Mouse (Mus musculus) left cerebral cortex, postnatal 36 days (tissue): Measurements from ENCODE around the gene Wdr5b. TPM values are rescaled to one million over a fixed set of nuclear protein-coding genes. Genes with fewer than 3 reads are reported as not detected.

Experiments used
- DNase-seq, 2 experiments: peaks; one replicate each; pipeline ENCODE4 v3.0.0; 2021 to 2022; ENCODE audit warnings: low spot score in 2 of 2, mixed read lengths in 1 of 2
- intact Hi-C: fragments of 180-260 bp; cut with DNase I; formaldehyde crosslinking; loops from one replicate; pipeline ENCODE4 v1.15.1; 2025
- total RNA-seq, 2 experiments: library from RNA; stranded (reverse); gene quantifications; 2 replicates each; pipeline ENCODE4 v1.2.3; 2021

Wdr5b gene
- total RNA-seq, 2 experiments from 2014 or later: 3.8 to 4.8 TPM

DNA sequence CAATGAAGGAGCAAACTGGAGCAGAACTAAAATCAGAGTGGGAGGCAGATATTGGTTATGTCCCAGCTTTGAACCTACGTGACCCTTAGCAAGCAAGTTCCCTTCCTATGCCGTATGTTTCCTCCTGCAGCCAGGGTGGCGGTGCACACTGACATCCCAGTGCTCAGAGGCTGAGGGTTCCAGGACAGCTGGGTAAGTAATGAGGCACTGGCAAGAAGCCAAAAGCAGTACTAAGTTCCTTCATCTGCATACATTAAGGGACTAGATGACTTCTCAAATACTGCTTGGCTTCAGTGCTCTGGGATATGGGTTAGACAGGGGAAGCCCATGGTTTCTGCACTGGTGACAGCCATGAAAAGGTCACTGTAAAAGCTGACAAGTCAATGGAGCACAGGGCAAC lies 27.4 kb downstream of the Wdr5b start:
- intact Hi-C loops: no loop called here
- no peak for DNase-seq

DNA sequence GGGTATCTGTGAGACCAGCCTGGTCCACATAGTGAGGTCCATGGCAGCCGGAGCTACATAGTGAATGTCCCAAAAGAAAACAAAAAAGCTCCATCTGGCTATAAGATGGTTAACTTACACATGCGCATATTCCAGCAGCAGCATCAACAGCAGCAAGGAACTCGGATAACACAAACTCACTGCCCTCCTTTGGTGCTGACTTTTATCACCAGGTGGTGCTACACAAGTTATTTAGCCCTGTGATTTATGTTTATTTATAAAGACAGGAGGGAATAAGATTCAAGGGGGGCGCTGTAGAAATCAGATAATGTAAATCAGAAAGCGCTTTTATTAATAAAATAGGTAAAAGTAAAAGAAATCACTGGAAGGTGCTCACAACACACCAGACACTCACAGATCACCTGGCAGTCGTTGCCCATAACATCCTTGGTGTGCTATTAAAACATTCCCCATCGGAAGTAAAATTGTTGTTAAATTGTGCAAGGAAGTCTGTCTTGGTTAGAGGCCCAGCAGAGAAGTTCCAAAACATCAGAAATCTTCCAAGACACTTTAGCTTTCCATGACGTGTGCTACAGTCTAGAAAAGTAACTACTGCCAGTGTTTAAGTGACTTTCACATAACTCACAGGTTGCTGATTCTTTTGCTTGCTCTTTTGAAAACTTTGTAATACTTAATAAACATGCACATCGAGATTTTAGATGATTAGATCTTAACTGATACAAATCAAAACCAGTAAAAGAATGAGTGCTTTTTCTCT lies 29.0 kb downstream of the Wdr5b start:
- intact Hi-C loops: loop anchor here (2.0 to 10.0 kb wide), 4 partner anchors 29 to 945 kb away; partner anchors contain the start of genes Iqcb1, Polq and Wdr5b
- no peak for DNase-seq

DNA sequence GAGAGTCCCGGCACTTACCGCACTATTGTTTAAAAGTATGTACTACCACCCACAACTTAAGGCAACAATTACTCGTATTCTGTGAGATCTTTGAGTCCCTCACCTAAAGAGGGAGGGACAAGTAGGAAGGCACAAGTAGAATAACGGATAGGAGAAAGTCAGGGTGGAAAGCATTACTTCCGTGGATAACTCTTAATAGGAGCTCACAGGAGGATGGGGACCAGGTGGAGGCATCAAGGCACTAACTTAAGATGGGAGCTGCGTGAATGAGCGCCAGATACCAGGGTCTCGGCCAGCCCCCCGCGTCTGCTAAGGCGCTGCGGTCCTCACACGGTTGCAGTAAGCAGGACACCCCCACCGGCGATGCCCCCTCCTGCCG lies 30.1 kb downstream of the Wdr5b start:
- intact Hi-C loops: loop anchor here (2.0 to 10.0 kb wide), 4 partner anchors 30 to 944 kb away; partner anchors contain the start of genes Iqcb1, Polq and Wdr5b
- DNase-seq: no peak

DNA sequence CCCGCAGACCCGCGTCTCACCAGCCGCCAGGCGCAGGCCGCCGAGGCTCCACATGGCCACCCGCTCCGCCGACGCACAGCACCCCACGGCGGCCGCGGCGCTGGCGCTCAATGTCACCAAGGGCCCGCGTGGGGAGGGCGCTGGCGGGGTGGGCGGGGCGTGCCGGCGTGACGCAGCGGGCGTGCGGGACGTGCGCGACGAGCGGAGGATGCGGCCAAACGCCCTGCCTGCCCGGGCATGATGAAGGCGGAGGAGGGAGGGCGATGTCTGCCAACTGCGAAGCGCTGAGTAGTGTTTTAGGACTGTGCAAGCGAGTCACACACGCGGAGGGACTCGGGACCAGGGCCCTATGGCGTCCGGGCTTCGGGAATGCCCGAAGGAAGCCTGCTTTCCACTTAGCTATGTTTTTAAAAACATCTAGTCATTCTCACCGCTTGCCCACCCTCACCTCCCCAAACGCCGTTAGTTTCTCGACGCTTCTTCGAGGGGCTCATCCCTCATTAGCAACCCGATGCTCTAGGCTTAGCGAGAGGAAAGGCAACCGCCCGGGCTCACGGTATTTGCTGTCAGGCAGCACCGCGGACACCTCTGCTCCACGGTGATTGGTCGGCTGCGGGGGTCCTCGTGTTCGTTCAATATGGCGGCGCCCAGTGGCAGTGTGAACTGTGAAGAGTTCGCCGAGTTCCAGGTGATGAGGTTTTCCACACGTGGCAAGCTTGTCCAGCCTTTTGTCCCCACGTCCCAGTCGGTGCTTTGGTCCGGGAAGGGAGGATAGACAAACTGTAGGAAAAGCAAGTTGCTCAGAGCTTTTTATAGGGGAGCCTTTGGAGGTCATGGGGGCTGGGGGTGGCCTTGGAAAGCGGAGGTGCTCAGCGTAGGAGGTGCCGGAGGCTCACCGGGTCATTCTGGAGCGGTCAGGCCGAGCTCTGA lies 30.7 kb downstream of the Wdr5b start, which contains the start of the genes Fam162a and Ccdc58:
TSS of gene Fam162a (minus strand) at position 145 of the 930 bp plus-strand sequence.
TSS of gene Ccdc58 (plus strand) at position 236 of the 930 bp plus-strand sequence.
- DNase-seq: peak; percentile 91 to 95
- intact Hi-C loops: loop anchor here (2.0 to 10.0 kb wide), 4 partner anchors 31 to 943 kb away; partner anchors contain the start of genes Iqcb1, Polq and Wdr5b

DNA sequence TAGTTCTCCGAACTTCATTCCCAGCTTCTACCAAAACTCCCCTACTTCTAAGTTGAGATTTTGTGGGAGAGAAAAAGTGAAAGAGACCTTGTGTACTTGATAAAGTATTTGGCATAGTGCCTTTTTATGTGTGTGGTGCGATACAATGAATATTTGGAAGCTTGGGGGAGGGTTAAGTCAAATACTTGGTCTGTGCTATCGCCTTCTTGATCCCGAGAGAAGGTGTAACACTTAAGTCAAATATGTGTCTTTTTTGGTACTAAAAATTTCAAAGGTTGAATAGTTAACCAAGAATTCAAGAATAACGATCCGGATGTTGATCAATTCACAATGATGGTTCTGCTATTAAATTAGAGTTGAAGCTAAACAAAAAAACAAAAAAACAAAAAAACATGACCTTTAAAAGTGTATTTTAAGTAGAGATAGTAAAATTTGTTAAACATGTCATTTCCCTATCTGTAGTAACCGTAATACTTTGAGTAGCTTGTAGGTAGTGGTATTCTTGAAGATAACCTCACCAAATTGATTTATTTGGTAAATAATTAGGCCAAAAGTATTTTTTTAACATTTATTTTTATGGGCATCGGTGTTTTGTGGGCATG lies 31.5 kb downstream of the Wdr5b start:
- DNase-seq: no peak
- intact Hi-C loops: loop anchor here (5.0 to 10.0 kb wide), 3 partner anchors 90 to 942 kb away; partner anchors contain the start of genes Iqcb1 and Polq

DNA sequence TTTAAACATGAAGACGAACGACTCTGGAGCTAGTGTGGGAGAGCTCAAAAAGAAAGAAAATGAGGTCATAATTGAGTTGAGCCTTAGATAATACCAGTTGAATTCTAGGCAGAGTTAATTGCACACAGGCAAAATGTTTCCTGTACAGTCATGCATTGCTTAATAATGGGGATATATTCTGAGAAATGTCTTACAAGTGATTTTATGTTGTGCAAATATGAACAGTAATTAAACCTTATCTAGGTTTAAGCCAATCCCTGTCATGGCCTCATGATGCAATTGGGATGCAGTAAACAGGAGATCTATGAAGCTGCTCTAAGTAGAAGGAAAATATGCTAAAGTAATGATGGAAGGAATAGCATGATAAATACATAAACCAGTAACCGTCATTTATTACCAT lies 33.8 kb downstream of the Wdr5b start:
- intact Hi-C loops: loop anchor here (5.0 to 10.0 kb wide), 3 partner anchors 92 to 940 kb away; partner anchors contain the start of genes Iqcb1 and Polq
- no peak for DNase-seq

DNA sequence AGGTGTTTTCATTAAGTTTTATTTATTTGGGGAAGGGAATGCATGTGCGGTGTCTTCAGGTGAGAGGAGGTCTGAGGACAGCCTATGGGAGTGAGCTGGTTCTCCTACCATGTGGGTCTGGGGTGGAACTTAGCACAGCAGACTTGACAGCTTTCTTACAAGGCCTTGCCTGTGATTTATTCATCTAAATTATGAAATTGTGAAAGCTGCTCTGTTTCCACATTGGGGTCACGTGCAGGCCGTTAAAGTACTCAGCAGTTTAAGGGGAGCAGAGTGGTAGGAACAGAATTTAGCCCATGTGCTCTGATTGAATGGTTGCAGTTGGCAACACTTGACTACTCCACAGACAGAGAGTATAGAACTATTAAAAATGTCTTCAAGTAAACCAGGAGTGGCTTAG lies 38.9 kb downstream of the Wdr5b start:
- intact Hi-C loops: loop anchor here (10.0 kb wide), 2 partner anchors 745 to 935 kb away; partner anchors contain the start of genes Iqcb1 and Polq
- no peak for DNase-seq

DNA sequence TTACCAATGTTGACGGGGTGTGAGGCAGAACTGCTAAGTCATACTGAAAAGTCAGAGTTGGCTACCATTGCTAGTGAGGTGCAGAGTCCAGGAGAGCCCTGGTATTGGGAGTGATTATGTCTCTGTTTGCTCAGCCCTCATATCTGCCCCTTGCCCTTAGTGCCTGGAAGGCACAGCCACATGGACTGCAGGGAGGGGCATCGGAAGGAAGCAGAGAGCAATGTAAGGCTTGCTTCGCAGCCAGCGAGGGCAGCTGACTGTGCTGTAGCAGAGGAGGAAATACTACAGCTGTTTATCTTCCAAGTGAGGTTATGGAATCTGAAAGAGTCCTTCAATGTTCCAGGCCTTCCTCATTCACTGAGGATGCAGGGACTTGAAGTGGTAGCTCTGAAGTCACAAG lies 46.9 kb downstream of the Wdr5b start:
- intact Hi-C loops: no loop called here
- DNase-seq: no peak

DNA sequence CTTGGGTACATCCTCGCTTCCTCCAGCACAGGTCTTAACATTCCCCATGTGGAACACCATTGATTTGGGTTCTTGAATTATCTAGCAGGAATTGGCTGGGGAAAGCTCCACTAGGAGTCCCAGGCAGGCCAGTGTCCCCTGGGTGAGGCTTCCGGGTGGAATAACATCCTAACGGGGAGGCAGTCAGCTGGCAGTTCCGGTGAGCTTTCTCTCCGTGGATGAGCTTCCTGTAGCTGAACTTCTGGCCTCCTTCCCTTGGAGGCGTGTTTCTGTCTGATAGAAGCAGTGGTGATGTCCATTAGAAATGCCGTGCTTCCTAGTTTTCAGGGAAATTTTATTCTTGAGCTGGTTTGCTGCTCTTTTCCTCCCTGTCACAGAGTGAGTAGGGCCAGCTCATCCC lies 48.1 kb downstream of the Wdr5b start:
- intact Hi-C loops: no loop called here
- no peak for DNase-seq

DNA sequence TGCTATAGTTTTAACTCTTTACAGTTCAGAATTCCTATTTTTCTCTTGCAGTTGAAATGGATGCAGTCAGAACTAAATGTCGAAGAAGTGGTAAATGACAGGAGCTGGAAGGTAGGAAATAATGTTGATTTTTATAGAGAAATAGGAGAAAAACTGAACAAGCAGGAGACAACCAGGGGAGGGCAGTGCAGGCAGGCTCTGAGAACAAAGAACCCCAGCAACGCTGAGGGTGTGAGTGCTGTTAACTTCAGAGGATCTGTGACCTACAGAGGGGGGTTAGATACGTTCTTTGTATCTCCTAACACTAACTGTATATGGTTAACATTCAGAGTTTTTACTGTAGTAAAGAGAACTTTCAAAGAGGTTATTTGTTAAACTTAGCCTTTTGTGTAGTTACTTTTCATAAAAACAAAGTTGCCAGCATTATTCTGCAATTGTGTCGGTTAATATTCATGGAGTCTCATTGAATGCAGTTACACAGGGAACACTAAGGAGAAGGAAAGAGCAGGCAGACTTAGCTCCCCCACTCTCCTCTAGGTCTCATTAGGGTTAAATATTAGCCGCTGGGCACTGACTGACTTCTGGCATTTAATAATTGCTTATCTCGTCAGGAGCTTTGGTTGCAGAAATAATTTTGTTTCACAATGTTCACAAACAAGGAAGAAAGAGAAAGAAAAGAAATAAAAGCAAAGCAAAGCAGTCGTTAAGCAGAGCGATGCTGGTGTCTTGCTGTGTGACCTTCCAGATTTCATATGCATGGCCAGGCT lies 49.0 kb downstream of the Wdr5b start:
- intact Hi-C loops: no loop called here
- DNase-seq: no peak

DNA sequence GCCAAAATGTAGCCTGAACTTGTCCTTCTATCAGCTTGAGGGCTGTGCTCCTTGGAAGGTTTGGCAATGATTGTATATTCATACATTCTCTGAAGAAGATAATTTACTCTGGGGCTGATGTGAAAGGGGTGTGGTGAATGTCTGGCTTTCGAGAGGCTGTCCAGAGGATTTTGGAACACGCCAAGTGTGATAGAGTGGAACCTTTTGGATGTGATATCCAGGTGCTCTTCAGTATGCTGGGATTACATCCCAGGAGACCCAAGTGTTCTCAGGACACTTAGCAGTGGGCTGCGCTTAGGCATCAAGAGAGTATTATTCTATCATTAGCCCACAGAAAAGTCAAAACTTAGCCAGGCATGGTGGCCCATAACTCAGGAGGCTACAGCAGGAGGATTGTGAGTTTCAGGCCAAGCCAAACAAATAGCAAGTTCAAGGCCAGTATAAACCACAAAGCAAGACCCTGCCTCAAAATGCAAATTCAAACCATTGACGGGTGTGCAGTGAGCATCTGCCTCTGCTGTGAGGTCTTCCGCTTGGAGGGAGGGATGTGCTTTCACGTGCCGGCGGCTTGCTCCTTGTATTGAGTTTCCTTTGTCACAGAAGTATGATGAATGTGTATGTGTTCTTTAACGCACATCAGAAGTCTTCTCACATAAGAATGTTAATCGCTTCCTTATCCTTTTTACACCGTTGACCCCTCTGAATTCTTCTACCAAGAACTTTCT lies 50.0 kb downstream of the Wdr5b start:
- no peak for DNase-seq
- intact Hi-C loops: no loop called here

Other genes with a start within 250 kb of the Wdr5b start
- 1 to 10 TPM; 1.0 to 1.4 TPM for gene Parp14, start 169.6 kb upstream of the Wdr5b start, total RNA-seq
- gene Parp9, start 102.7 kb upstream of the Wdr5b start, total RNA-seq: 1 to 10 TPM; 1.8 to 2.9 TPM
- 1 to 10 TPM; 3.9 to 4.2 TPM for gene Dtx3l, start 102.0 kb upstream of the Wdr5b start, total RNA-seq
- gene Kpna1, start 62.4 kb upstream of the Wdr5b start, total RNA-seq: 100 to 1,000 TPM; 135 to 137 TPM
- 10 to 100 TPM; 64.6 to 65.8 TPM for gene Fam162a, start 30.4 kb downstream of the Wdr5b start, total RNA-seq
- 10 to 100 TPM; 19.4 to 19.8 TPM for gene Ccdc58, start 30.5 kb downstream of the Wdr5b start, total RNA-seq
- gene Csta1, start 90.1 kb downstream of the Wdr5b start, total RNA-seq: not detected
- gene Stfa2l1, start 115.6 kb downstream of the Wdr5b start, total RNA-seq: not detected
- not detected for gene Gm5483, start 143.0 kb downstream of the Wdr5b start, total RNA-seq
- gene Gm5416, start 169.2 kb downstream of the Wdr5b start, total RNA-seq: not detected
- not detected for gene 2010005H15Rik, start 180.3 kb downstream of the Wdr5b start, total RNA-seq
- not detected for gene Stfa1, start 235.8 kb downstream of the Wdr5b start, total RNA-seq